Mouse (Mus musculus): ENCODE measurements around the gene Fbxw7. TPM values are rescaled to one million over a fixed set of nuclear protein-coding genes. Genes with fewer than 3 reads are reported as not detected.
A peak's percentile ranks its signal among the peaks of the same experiment; 100 is the strongest.

Gene Fbxw7
- polyA plus RNA-seq, 1 experiment from 2014 or later, result 8.9 TPM

- H3K9me3 ChIP-seq (ENCODE audit: control insufficient read depth, low read length), result no peaks in the 10 kb centered on the region
- no peaks in the 10 kb centered on the region for H3K36me3 ChIP-seq (ENCODE audit: control insufficient read depth, insufficient read depth, low read length)
- H3K27me3 ChIP-seq (ENCODE audit: control insufficient read depth, insufficient read depth, low read length), result no peaks in the 10 kb centered on the region
- peak overlapping the region; percentile 38 for H3K4me2 ChIP-seq (ENCODE audit: low read length)
- 0 out of 2 replicates have a peak overlapping the region, but pooled peaks have one; percentile 6 for H3K9ac ChIP-seq (ENCODE audit: low read length)
- H3K4me3 ChIP-seq (ENCODE audit: control insufficient read depth in 1 of 2, insufficient read depth in 1 of 2, low read depth in 1 of 2, low read length in 2 of 2), result no peak overlapping the region
- 23% methylated on average over 11 of the region's 11 CpGs for WGBS
- peaks cover 9 to 16% of the 10 kb centered on the region in 2 experiments for H3K4me1 ChIP-seq (ENCODE audit: control insufficient read depth in 2 of 2, insufficient read depth in 2 of 2, low read length in 2 of 2)
- ATAC-seq (ENCODE audit: insufficient number of reproducible peaks, insufficient read depth, low FRiP score, low read depth), result peak; percentile 78
- H3K27ac ChIP-seq (replicated peaks in 1 of 2; ENCODE audit: control insufficient read depth in 1 of 2, insufficient read depth in 1 of 2, low read depth in 2 of 2, low read length in 2 of 2), result peak overlapping the region in 1 of 2 experiments; percentile 44; a peak in 1 of 4 replicates
Measured at GRCm38 (mm10) chr3:84883817-84884483, 68.9 kb downstream of the Fbxw7 start.

- no peak overlapping the region for H3K27ac ChIP-seq (replicated peaks in 1 of 2; ENCODE audit: control insufficient read depth in 1 of 2, insufficient read depth in 1 of 2, low read depth in 2 of 2, low read length in 2 of 2)
- H3K9me3 ChIP-seq (ENCODE audit: control insufficient read depth, low read length), result no peaks in the 10 kb centered on the region
- peaks cover 0 to under 1% of the 10 kb centered on the region in 2 experiments; a peak in 1 of 4 replicates for H3K4me1 ChIP-seq (ENCODE audit: control insufficient read depth in 2 of 2, insufficient read depth in 2 of 2, low read length in 2 of 2)
- H3K4me3 ChIP-seq (ENCODE audit: control insufficient read depth in 1 of 2, insufficient read depth in 1 of 2, low read depth in 1 of 2, low read length in 2 of 2), result no peak overlapping the region
- ATAC-seq (ENCODE audit: insufficient number of reproducible peaks, insufficient read depth, low FRiP score, low read depth), result no peak
- no peaks in the 10 kb centered on the region for H3K27me3 ChIP-seq (ENCODE audit: control insufficient read depth, insufficient read depth, low read length)
- no peaks in the 10 kb centered on the region for H3K36me3 ChIP-seq (ENCODE audit: control insufficient read depth, insufficient read depth, low read length)
- WGBS, result 50% methylated on average over 1 of the region's 1 CpGs
- H3K9ac ChIP-seq (ENCODE audit: low read length), result no peak overlapping the region
- H3K4me2 ChIP-seq (ENCODE audit: low read length), result no peak overlapping the region
Measured at GRCm38 (mm10) chr3:84889648-84890047, 74.6 kb downstream of the Fbxw7 start.

- 78% methylated on average over 5 of the region's 5 CpGs for WGBS
Measured at GRCm38 (mm10) chr3:84890983-84891382, 75.9 kb downstream of the Fbxw7 start.

GRCm38 (mm10) chr3:84897952-84898351 is 82.9 kb downstream of the Fbxw7 start:
- ATAC-seq (ENCODE audit: insufficient number of reproducible peaks, insufficient read depth, low FRiP score, low read depth), result no peak
- H3K4me2 ChIP-seq (ENCODE audit: low read length), result no peak overlapping the region
- no peaks in the 10 kb centered on the region for H3K36me3 ChIP-seq (ENCODE audit: control insufficient read depth, insufficient read depth, low read length)
- H3K4me1 ChIP-seq (ENCODE audit: control insufficient read depth in 2 of 2, insufficient read depth in 2 of 2, low read length in 2 of 2), result peaks cover 0 to 5% of the 10 kb centered on the region in 2 experiments; a peak in 1 of 4 replicates
- H3K27ac ChIP-seq (replicated peaks in 1 of 2; ENCODE audit: control insufficient read depth in 1 of 2, insufficient read depth in 1 of 2, low read depth in 2 of 2, low read length in 2 of 2), result no peak overlapping the region; a peak in 1 of 4 replicates
- no peak overlapping the region for H3K4me3 ChIP-seq (ENCODE audit: control insufficient read depth in 1 of 2, insufficient read depth in 1 of 2, low read depth in 1 of 2, low read length in 2 of 2)
- H3K9ac ChIP-seq (ENCODE audit: low read length), result no peak overlapping the region
- WGBS, result 83% methylated on average over 8 of the region's 8 CpGs
- no peaks in the 10 kb centered on the region for H3K27me3 ChIP-seq (ENCODE audit: control insufficient read depth, insufficient read depth, low read length)
- H3K9me3 ChIP-seq (ENCODE audit: control insufficient read depth, low read length), result no peaks in the 10 kb centered on the region

More at GRCm38 (mm10) chr3:84890983-84891382, 75.9 kb downstream of the Fbxw7 start:
- H3K27me3 ChIP-seq (ENCODE audit: control insufficient read depth, insufficient read depth, low read length), result no peaks in the 10 kb centered on the region
- no peaks in the 10 kb centered on the region for H3K9me3 ChIP-seq (ENCODE audit: control insufficient read depth, low read length)
- no peak overlapping the region for H3K4me3 ChIP-seq (ENCODE audit: control insufficient read depth in 1 of 2, insufficient read depth in 1 of 2, low read depth in 1 of 2, low read length in 2 of 2)
- no peaks in the 10 kb centered on the region for H3K4me1 ChIP-seq (ENCODE audit: control insufficient read depth in 2 of 2, insufficient read depth in 2 of 2, low read length in 2 of 2)
- no peaks in the 10 kb centered on the region for H3K36me3 ChIP-seq (ENCODE audit: control insufficient read depth, insufficient read depth, low read length)
- ATAC-seq (ENCODE audit: insufficient number of reproducible peaks, insufficient read depth, low FRiP score, low read depth), result no peak
- no peak overlapping the region for H3K27ac ChIP-seq (replicated peaks in 1 of 2; ENCODE audit: control insufficient read depth in 1 of 2, insufficient read depth in 1 of 2, low read depth in 2 of 2, low read length in 2 of 2)
- H3K9ac ChIP-seq (ENCODE audit: low read length), result no peak overlapping the region
- no peak overlapping the region for H3K4me2 ChIP-seq (ENCODE audit: low read length)

GRCm38 (mm10) chr3:84906528-84906927 is 91.5 kb downstream of the Fbxw7 start:
- Histone ChIP-seq H3K4me3 (ENCODE audit: control insufficient read depth in 1 of 2, insufficient read depth in 1 of 2, low read depth in 1 of 2, low read length in 2 of 2) (no peak overlapping the region), H3K9ac (ENCODE audit: low read length) (no peak overlapping the region), H3K27me3 (ENCODE audit: control insufficient read depth, insufficient read depth, low read length) (no peaks in the 10 kb centered on the region), H3K4me2 (ENCODE audit: low read length) (no peak overlapping the region), H3K9me3 (ENCODE audit: control insufficient read depth, low read length) (no peaks in the 10 kb centered on the region), H3K4me1 (ENCODE audit: control insufficient read depth in 2 of 2, insufficient read depth in 2 of 2, low read length in 2 of 2) (no peaks in the 10 kb centered on the region; a peak in 1 of 4 replicates), H3K27ac (replicated peaks in 1 of 2; ENCODE audit: control insufficient read depth in 1 of 2, insufficient read depth in 1 of 2, low read depth in 2 of 2, low read length in 2 of 2) (no peak overlapping the region), H3K36me3 (ENCODE audit: control insufficient read depth, insufficient read depth, low read length) (no peaks in the 10 kb centered on the region)
- ATAC-seq (ENCODE audit: insufficient number of reproducible peaks, insufficient read depth, low FRiP score, low read depth), result no peak
- WGBS, result 34% methylated on average over 1 of the region's 1 CpGs

GRCm38 (mm10) chr3:84914284-84914683 is 99.2 kb downstream of the Fbxw7 start:
- no peaks in the 10 kb centered on the region for H3K9me3 ChIP-seq (ENCODE audit: control insufficient read depth, low read length)
- H3K27ac ChIP-seq (replicated peaks in 1 of 2; ENCODE audit: control insufficient read depth in 1 of 2, insufficient read depth in 1 of 2, low read depth in 2 of 2, low read length in 2 of 2), result no peak overlapping the region
- H3K27me3 ChIP-seq (ENCODE audit: control insufficient read depth, insufficient read depth, low read length), result no peaks in the 10 kb centered on the region
- no peak overlapping the region for H3K9ac ChIP-seq (ENCODE audit: low read length)
- 32% methylated on average over 1 of the region's 1 CpGs for WGBS
- H3K4me3 ChIP-seq (ENCODE audit: control insufficient read depth in 1 of 2, insufficient read depth in 1 of 2, low read depth in 1 of 2, low read length in 2 of 2), result no peak overlapping the region
- peaks cover 0 to 2% of the 10 kb centered on the region in 2 experiments; a peak in 2 of 4 replicates for H3K4me1 ChIP-seq (ENCODE audit: control insufficient read depth in 2 of 2, insufficient read depth in 2 of 2, low read length in 2 of 2)
- ATAC-seq (ENCODE audit: insufficient number of reproducible peaks, insufficient read depth, low FRiP score, low read depth), result no peak
- H3K4me2 ChIP-seq (ENCODE audit: low read length), result no peak overlapping the region
- no peaks in the 10 kb centered on the region for H3K36me3 ChIP-seq (ENCODE audit: control insufficient read depth, insufficient read depth, low read length)

- Histone ChIP-seq H3K27ac (replicated peaks in 1 of 2; ENCODE audit: control insufficient read depth in 1 of 2, insufficient read depth in 1 of 2, low read depth in 2 of 2, low read length in 2 of 2) (no peak overlapping the region), H3K4me3 (ENCODE audit: control insufficient read depth in 1 of 2, insufficient read depth in 1 of 2, low read depth in 1 of 2, low read length in 2 of 2) (no peak overlapping the region), H3K9ac (ENCODE audit: low read length) (no peak overlapping the region), H3K36me3 (ENCODE audit: control insufficient read depth, insufficient read depth, low read length) (no peaks in the 10 kb centered on the region), H3K4me2 (ENCODE audit: low read length) (no peak overlapping the region), H3K4me1 (ENCODE audit: control insufficient read depth in 2 of 2, insufficient read depth in 2 of 2, low read length in 2 of 2) (peaks cover 2% of the 10 kb centered on the region in 2 experiments; a peak in 1 of 4 replicates), H3K9me3 (ENCODE audit: control insufficient read depth, low read length) (no peaks in the 10 kb centered on the region), H3K27me3 (ENCODE audit: control insufficient read depth, insufficient read depth, low read length) (no peaks in the 10 kb centered on the region)
- WGBS, result 76% methylated on average over 9 of the region's 9 CpGs
- ATAC-seq (ENCODE audit: insufficient number of reproducible peaks, insufficient read depth, low FRiP score, low read depth), result no peak
Measured at GRCm38 (mm10) chr3:84917903-84918679, 103.0 kb downstream of the Fbxw7 start.
